Mouse (Mus musculus) retina, adult 2 months (tissue): Measurements from ENCODE around the gene Fermt1.

Source experiments
- DNase-seq: peaks from one replicate; pipeline ENCODE4 v3.0.0-alpha.2; 2012; ENCODE audit warnings: low read depth, low spot score

Gene Fermt1

GRCm38 (mm10) chr2:132922076-132922873, 23.4 kb downstream of the Fermt1 start:
- DNase-seq = no peak

DNA sequence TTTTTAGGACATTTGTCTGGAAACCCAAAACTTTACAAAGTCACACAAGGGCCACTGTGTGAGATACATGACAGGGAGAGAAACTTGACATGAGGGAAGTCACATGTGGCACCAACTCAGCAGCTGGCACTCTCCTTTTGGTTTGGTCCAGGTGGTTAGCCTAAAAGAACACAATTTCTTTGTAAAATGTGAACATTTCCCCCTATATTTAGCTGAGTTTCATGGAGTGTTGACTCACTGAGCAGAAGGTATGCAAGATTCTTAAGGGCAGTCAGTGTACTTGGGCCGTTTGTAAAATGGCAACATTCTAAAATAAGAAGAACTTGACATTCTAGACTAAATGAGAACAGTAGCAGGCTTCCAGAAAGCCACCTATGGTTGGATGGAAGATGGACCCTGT, 30.9 kb downstream of the Fermt1 start:
- no peak for DNase-seq

DNA sequence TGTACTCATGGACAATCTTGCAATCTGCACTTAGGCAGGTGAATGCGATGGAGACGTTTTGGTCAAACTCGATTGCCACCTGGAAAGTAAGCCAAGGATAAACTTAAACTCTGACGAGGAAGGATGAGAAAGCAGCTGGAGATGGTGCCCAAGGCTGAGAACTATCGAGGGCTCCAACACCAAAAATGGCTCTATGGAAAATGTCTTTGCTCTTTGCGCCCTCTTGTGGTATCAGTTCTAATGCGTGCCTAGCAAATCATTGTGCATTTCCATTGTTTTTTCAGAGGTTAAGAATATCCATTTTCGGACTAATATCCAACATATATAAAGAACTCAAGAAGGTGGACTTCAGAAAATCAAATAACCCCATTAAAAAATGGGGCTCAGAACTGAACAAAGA, 38.9 kb downstream of the Fermt1 start:
- no peak for DNase-seq

GRCm38 (mm10) chr2:132904961-132905360, 40.7 kb downstream of the Fermt1 start:
- no peak for DNase-seq

GRCm38 (mm10) chr2:132903498-132903897, 42.2 kb downstream of the Fermt1 start:
- peak; percentile 15 for DNase-seq

GRCm38 (mm10) chr2:132902056-132902455, 43.6 kb downstream of the Fermt1 start:
- no peak for DNase-seq

DNA sequence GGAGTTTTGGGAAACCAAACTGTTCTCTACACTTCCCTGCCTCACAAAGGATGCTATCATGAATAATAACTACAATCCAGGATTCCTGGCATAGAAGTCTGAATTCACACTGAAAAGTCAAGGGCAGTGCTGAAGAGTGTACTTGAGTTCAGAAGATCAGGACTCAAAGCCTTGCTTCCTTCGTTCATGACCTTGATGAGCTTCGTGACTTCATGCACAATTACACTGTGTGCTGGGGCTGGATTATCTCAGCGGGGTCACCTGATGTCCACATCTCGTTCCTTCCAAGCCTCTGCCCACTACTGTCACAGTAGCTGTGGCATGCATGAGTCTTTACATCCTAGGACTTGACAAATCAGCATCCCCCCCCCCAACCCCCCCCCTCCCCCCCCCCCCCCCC, 44.1 kb downstream of the Fermt1 start:
- no peak for DNase-seq

GRCm38 (mm10) chr2:132900596-132900995, 45.1 kb downstream of the Fermt1 start:
- no peak for DNase-seq

GRCm38 (mm10) chr2:132898211-132898610, 47.5 kb downstream of the Fermt1 start:
- no peak for DNase-seq

- DNase-seq = no peak
Measured at GRCm38 (mm10) chr2:132893826-132894225, 51.9 kb downstream of the Fermt1 start.

- DNase-seq = no peak
Measured at GRCm38 (mm10) chr2:132885312-132885711, 60.4 kb downstream of the Fermt1 start.

DNA sequence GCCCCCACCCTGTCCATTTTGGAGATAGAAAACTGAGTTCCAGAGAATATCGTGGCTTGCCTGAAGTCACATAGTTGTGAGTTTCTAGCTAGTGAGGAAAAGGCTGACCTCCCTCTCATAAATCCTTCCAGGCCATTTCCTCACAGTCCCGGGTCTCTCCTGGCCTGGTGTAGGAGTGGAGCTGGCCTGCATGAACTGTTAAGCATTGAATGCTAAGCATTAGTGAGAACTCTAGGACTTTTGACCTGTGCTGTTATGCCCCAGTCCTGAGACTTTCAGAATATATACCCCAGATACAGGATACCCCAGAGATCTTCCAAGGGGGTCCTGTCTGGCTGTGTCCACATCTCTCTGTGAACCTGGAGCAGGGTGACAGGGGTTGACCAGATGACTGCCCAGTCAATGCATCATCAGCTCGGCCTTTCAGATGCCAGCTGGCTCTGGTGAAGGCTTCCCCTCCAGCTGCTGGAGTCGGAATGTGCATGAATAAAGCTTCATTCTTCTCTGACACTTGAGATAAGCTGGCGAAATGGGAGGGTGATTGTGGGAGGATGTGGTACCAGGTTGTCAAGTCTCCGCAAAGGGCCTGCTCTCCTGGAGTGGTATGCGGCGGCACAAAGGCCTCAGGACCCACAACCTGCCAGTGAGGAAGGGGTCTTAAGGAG, 61.3 kb downstream of the Fermt1 start:
- DNase-seq = no peak

DNA sequence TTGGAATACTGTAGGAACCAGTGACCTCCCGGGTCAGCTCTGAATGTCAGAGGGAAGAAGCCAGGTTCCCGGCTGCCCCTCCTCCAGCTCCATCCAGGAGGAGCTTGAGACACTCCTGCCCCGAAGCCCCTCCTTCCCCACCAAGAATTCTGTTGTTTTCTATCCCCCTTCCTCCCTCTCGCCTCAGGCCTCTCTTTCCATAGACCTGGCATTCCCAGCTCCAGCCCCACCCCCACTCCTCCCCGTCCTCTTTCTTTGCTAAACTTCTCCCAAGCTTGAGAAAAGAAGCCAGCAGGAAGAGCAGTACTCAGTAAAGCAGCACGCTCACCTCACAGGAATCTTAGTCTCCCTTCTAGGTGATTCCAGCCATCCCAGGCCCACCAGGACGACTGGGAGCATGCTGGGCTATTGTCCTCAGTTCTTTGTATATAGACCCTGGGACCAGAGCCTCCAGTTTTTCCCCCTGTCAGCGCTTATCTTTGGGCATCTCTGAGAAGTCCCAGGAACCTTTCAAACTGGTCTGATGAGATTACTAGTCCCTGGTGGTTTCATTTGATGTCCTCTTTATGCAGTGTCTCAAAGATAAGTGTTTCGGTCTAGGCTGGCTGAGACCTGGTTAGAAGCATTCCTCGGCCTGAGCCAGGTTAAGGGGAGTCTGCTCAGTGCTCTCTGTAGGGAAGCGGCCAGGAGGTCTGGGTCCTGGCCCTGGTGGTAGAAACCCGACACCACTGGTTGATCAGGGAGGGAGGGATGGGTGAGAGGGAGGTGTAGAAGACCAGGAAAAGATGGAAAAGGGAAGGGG, 64.7 kb downstream of the Fermt1 start, which contains the start of gene Lrrn4:
Lrrn4 (minus strand) TSS at position 48 of the 802 bp plus-strand sequence.
- no peak for DNase-seq

- DNase-seq = no peak
Measured at GRCm38 (mm10) chr2:132879261-132880044, 66.3 kb downstream of the Fermt1 start.

DNA sequence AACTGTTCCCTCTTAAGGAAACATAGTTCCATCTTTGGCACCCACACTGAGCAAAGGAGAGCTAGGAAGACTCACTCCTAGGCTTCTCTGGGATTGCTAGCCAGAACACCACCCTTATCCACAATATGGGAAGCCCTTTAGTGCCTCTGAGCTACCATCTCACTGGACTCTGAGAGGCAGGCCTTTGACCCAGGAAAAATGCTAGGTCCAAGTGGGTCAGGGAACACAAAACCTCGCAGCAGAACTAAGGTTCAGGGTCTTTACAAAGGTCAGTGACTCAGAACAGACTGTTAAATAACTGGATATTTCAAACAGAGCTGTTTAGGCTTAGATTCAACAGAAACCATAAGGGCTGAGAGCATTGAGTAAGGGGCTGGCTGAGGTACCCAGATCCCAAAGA, 68.7 kb downstream of the Fermt1 start:
- DNase-seq = no peak

GRCm38 (mm10) chr2:132873657-132874326, 71.9 kb downstream of the Fermt1 start:
- DNase-seq = no peak

GRCm38 (mm10) chr2:132871663-132872062, 74.0 kb downstream of the Fermt1 start:
- DNase-seq = no peak

DNA sequence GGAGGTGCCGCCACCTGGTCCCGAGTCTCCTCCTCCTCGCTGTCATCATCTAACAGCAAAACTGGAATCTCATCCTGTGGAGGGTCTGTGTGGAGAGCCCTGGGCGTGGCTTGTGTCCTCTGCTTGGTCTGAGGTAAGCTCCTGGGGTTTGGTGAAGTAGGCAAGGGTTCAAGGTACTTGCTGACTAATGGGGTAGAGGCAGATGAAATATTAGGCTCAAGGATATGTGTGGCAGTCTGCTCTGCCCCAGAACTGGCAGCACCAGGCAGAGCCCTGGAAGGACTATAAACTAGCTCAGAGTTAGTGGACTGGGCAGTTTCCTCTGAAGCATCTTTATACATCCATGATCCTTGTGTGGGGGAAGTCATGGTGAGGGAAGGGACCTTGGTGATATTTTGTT, 75.4 kb downstream of the Fermt1 start:
- no peak for DNase-seq

GRCm38 (mm10) chr2:132869682-132870081, 76.0 kb downstream of the Fermt1 start:
- no peak for DNase-seq

GRCm38 (mm10) chr2:132867521-132867920, 78.2 kb downstream of the Fermt1 start:
- no peak for DNase-seq

GRCm38 (mm10) chr2:132863325-132863724, 82.4 kb downstream of the Fermt1 start:
- no peak for DNase-seq
